Mouse (Mus musculus): Measurements from ENCODE around the gene Ctnnbl1. TPM values are rescaled to one million over a fixed set of nuclear protein-coding genes. Genes with fewer than 3 reads are reported as not detected.

Gene Ctnnbl1
- polyA plus RNA-seq (2012; rRNA removed), result 21.8 and 25.0 TPM in 2 replicates

DNA sequence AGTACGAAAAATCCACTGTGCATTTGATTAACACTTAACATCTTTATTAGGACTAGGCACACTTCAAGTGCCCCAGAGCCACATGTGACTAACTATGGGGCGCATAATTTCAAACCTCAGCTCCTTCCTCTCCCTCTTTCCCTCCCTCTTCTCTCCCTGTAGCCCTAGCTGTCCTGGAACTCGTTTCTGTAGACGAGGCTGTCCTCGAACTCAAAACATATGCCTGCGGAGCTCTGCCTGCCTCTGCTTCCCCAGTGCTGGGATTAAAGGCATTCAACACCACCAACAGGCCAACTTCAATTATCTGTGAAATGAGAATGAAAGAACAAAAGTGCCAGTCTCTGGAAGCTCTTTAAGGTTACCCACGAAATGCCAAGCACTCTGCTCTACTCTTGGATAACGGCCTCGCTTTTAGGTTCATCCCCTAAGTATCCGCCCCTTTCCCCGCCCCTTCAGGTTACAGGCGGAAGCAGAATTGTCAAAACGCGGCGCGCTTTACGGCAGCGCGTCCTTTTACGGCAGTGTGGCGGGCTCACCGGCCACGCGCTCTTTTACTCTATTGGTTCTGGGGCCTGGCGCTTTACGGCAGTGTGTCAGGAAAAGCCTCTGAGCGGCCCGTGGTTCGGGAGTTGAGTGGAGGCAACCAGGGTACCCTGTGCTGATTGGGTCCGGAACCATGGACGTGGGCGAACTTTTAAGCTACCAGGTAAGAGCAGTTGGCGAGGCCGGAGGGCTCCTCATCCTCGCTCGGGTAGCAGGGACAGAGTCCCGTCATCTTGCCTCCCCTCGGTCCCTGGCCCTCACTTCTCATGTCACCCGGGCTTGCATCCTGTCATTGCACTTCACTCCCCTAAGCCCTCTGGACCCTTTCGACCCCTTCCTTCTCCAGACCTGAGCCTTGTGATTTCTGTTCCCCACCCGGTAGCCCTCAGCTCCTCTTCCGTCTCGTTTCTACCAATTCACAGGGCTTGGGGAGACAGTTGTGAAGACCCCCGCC, at the start of gene Ctnnbl1:
Ctnnbl1 (plus strand) TSS at position 548 of the 997 bp plus-strand sequence.
- peak; percentile 99 for DNase-seq (ENCODE audit: low read depth, low spot score)
- WGBS, result 11% methylated on average over 44 of the region's 44 CpGs

DNA sequence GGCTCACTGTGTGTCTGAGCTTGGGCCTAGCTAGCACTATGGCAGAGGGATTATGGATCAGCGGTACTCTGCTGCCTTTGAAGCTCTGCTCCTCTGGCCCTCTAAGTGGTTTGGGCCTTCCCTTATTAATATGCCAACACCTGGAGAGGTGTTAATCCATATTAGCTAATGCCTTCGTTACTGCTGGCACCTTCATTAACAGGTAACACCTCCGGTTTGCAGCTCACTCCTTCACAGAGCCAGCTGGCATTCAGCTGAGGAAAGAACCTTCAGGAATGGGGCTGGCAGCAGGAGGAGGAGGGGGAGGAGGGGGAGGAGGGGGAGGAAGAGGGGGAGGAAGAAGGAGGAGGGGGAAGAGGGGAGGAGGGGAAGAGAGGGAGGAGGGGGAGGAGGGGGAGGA, 49.7 kb upstream of the Ctnnbl1 start:
- no peak for DNase-seq (ENCODE audit: low read depth, low spot score)
- WGBS, result 51% methylated on average over 3 of the region's 3 CpGs

DNA sequence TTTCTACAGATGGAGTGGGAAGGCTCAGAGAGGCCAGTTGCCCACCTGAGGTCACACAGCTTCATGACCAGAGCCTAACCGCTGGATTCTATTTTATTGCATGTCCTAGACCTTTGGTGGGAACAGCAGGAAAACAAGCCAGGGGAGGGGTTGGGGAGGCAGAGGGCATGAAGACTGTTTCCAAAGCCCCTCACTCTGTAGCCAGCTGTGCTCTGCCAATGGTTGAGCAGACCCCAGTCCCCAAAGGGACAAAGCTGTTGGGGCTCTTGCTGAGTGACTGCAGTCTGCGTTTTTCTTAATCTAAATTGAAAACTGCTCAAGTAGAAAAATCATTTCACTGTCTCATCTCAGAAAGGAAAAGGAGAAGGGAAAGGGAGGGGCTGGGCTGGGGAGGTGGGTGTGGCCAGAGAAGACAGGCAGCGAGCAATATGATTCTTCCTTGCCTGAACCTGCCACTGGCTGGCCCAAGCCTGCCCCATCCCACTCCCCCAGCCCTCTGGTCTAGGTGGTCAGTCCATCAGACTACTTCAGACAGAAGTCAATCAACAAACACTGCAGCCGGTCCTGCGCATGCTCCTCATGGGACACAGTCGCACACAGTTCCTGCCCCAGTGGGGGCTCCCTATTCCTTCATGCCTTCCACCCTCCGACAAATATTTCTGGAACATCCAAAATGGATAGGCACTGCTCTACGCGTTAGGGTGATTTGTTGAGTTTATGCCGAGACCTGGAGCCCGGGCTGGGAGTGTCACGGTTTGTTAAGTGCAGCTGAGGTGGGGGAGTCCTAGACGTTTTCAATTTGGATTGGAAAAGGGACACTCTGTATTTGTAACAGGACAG, 45.7 kb upstream of the Ctnnbl1 start:
- WGBS, result 61% methylated on average over 13 of the region's 13 CpGs

DNA sequence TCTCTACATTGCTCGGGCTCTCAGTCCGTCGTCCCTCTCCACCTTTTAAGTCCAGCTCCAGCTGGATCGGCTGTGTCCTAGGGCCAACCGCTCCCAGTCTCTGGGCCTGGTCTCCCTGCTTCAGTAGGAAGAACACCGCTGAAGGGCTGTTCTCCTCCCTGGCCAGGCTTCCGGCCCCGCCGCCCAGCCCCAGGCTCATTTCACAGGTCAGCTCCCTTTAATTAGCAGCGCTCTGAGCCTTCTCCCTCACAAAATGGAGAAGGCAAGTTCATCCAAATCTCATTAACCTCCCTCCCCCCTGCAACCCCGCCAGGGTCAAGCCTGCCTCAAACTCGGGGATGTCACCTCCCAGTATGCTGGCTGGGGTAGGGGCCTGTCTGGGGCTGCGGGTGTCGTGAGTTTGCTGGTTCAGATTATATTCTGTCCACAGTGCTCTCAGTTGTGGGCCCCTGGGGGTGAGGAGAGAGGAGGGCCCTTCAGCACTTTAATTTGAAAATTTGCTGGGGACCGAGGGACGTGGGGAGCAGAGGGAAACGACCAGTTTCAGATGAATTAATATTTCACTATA, 44.8 kb upstream of the Ctnnbl1 start:
- DNase-seq (ENCODE audit: low read depth, low spot score), result no peak
- 30% methylated on average over 17 of the region's 17 CpGs for WGBS

More for the DNA sequence above, 45.7 kb upstream of the Ctnnbl1 start:
- DNase-seq (ENCODE audit: low read depth, low spot score), result no peak

- WGBS, result 73% methylated on average over 3 of the region's 3 CpGs
Measured at GRCm38 (mm10) chr2:157693576-157693975, 43.6 kb upstream of the Ctnnbl1 start.

DNA sequence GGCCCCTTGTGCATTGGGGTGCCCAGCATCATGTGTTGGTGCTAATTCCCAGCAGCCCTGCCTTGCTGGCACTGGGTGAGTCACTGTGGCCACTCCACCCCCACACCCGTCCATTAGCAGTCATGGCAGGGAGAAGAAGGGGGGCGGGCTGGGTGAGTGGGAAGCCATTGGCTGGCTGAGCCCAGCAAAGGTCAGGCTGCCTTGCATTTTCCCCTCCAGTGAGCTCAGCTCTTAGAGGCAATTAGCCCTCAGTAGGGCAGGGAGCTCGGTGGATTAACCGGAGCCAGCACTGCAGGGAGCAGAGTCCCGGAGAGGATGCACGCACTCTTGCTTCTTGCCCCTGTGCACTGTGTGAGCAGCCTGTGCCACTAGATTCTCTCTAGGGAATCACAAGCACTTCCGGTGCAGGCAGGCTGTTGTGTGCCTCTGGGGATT, 40.9 kb upstream of the Ctnnbl1 start:
- DNase-seq (ENCODE audit: low read depth, low spot score), result no peak
- 38% methylated on average over 7 of the region's 7 CpGs for WGBS

More at GRCm38 (mm10) chr2:157693576-157693975, 43.6 kb upstream of the Ctnnbl1 start:
- DNase-seq (ENCODE audit: low read depth, low spot score), result no peak

DNA sequence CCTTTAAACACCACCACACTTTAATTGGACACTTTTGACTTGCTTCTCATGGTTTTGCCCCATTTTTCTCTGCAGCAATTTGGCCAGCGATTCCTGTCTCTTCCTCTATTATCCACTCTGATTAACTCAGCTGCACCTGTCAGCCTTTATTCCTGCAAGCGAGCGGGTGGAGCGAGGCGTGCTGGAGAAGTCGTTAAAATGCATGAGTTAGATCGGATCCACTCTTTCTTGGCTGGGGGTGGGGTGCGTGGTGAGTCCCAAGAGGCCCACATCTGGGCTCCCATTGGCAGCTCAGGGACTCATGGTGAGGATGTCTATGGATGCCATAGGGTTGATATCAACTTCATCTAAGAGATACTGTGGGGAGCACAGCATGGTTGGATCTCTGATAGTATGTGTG, 34.0 kb upstream of the Ctnnbl1 start:
- DNase-seq (ENCODE audit: low read depth, low spot score), result no peak
- 43% methylated on average over 8 of the region's 8 CpGs for WGBS

GRCm38 (mm10) chr2:157704991-157705776, 32.0 kb upstream of the Ctnnbl1 start:
- no peak for DNase-seq (ENCODE audit: low read depth, low spot score)

DNA sequence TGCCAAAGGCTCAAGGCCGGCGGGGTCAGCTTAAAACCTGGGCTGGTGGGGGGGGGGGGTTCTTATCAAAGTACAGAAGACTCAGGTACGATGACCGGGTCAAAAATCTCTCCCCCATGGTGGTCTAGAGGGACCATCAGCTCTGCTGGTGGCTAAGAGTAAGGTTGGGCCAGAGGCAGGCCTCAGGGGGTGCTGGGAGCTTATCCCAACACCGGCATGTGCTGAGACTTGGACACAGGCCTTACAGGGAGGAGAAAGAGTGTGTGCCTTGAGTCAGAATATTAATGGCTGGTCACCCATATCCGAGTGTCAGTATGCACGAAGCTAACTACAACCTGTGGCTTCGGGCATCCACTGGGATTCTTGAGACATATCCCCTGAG, 31.4 kb upstream of the Ctnnbl1 start:
- 65% methylated on average over 8 of the region's 8 CpGs for WGBS
- DNase-seq (ENCODE audit: low read depth, low spot score), result no peak

More at GRCm38 (mm10) chr2:157704991-157705776, 32.0 kb upstream of the Ctnnbl1 start:
- WGBS, result 45% methylated on average over 28 of the region's 28 CpGs

DNA sequence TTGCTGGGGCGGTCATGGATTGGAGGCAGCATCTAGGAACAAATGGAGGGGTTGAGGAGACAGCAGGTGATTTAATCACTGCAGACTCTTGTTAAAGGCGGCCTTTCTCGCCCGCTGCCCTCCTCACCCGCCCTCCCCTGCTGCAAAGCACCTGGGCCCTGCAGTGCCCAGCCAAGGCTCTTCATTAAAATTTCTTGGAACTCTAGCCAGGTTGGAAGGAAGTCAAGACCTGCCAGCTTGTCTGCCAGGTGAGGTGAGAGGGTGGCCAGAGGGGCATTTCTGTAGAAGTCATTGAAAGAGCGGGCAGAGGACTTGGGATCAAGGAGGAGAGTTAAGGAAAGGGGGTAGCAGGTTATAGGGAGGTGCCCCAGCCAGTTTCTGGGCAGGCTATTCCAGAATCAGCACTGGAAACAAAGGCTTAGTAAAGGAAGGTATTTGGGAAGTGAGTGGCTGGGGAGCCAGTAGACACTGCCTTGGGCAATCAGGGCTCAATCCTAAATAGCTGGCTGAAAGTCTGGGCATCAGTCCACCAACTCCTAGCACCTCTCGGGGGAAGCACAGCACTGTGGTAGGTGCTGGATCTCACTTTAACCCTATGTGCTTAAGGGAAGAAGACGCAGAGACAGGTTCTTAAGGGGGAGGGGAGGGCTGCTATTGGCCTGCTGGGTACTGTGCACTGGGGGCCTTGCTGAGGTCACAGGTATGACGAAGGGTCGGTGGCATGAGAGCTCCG, 29.8 kb upstream of the Ctnnbl1 start:
- 67% methylated on average over 11 of the region's 11 CpGs for WGBS
- no peak for DNase-seq (ENCODE audit: low read depth, low spot score)

- DNase-seq (ENCODE audit: low read depth, low spot score), result no peak
- 56% methylated on average over 6 of the region's 6 CpGs for WGBS
Measured at GRCm38 (mm10) chr2:157712677-157713076, 24.5 kb upstream of the Ctnnbl1 start.

DNA sequence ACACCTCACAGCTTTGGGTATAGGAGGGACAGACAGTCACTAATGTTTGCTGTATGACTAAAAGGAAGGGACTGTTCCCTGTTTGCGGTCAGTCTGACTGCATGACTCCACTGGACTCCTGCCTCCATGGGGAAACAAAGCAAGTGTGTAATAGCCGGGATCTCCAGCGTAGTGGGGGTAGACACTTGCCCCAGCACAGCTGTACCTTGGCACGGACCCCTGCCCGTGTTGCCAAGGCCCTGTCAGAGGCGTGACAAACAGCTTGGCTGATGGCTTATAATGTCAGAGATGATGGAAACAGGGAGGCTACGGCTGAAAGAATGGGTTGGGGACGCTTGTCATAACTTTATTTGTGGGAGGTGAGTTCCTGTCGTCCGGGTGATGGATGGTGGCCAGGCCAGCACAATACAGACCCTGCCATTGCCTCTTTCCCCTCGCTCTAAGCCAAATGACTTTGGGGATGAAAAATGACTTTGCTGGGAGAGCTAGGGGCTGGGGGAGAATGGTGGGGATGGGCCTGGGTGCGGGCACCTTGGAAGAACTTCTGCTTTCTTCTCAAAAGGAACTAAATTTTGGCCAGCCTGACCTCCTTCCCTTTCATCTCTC, 21.5 kb upstream of the Ctnnbl1 start:
- WGBS, result 56% methylated on average over 12 of the region's 12 CpGs
- DNase-seq (ENCODE audit: low read depth, low spot score), result no peak

- DNase-seq (ENCODE audit: low read depth, low spot score), result no peak
- 32% methylated on average over 4 of the region's 4 CpGs for WGBS
Measured at GRCm38 (mm10) chr2:157718441-157718840, 18.8 kb upstream of the Ctnnbl1 start.

GRCm38 (mm10) chr2:157723883-157724573, 13.2 kb upstream of the Ctnnbl1 start:
- no peak for DNase-seq (ENCODE audit: low read depth, low spot score)
- WGBS, result 68% methylated on average over 8 of the region's 8 CpGs

DNA sequence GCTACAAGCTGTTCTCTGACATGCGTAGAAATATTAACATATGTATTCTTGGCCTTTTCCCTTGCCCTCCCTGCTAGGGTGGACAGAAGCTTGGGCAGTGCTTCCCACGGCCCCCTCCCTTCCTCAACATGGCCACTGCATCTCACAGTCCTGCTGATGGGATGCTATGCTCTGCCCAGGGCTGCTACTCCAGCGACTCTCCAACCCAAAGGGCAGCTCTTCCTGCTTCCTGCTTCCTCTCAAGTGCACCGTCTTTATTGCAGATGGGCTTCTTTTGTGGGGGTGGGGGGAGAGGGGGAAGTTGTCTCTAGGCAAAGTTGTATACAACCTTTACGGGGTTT, 12.7 kb upstream of the Ctnnbl1 start:
- WGBS, result 41% methylated on average over 5 of the region's 5 CpGs

DNA sequence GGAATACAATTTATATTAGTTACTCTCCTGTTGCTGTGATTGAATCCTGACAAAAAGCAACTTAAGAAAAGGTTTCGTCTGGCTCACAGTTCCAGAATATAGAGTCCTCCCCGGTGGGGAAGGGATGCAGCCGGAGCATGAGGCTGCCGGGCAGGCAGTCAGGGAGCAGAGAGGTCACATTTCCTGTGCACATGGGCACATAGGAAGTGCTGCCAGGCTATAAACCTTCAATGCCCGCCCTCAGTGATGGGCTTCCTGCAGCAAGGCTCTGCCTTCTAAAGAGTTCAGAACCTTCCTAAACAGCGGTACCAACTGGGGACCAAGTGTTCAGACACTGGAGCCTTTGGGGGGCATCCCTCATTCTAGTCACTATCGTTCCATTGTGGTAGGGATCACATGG, 7.4 kb downstream of the Ctnnbl1 start:
- DNase-seq (ENCODE audit: low read depth, low spot score), result no peak
- 66% methylated on average over 7 of the region's 7 CpGs for WGBS

More for the DNA sequence above, 12.7 kb upstream of the Ctnnbl1 start:
- no peak for DNase-seq (ENCODE audit: low read depth, low spot score)

DNA sequence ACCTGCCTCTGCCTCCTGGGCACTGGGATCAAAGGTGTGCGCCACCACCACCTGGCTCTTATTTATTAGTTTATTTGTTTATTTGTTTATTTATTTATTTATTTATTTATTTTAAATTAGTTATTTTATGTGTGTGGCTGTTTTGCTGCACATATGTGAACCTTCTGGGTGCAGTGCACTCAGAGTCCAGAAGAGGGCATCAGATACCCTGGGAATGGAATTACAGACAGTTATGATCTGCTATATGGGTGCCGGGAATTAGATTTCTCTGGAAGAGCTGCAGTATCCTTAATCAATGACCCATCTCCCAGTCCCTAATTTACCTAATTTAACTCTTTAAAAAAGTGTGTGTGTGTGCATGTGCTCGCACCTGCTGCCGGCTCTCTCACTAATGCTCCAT, 8.5 kb downstream of the Ctnnbl1 start:
- no peak for DNase-seq (ENCODE audit: low read depth, low spot score)
- over 99% methylated on average over 4 of the region's 4 CpGs for WGBS

- DNase-seq (ENCODE audit: low read depth, low spot score), result no peak
- WGBS, result 80% methylated on average over 9 of the region's 9 CpGs
Measured at GRCm38 (mm10) chr2:157746558-157746957, 9.4 kb downstream of the Ctnnbl1 start.

Data from large intestine, adult 2 months (tissue).